Mouse (Mus musculus) left cerebral cortex, adult 8-10 months (tissue): ENCODE data around the gene Uox. TPM values are rescaled to one million over a fixed set of nuclear protein-coding genes. Genes with fewer than 3 reads are reported as not detected.

Experiments
- DNase-seq, 2 experiments: peaks; one replicate each; pipeline ENCODE4 v3.0.0; 2022; ENCODE audit warnings: low spot score in 2 of 2
- total RNA-seq, 4 experiments: library from RNA; stranded (reverse); gene quantifications; 2 replicates each; pipeline ENCODE4 v1.2.4; 2022

The Uox gene
- total RNA-seq, 4 experiments from 2014 or later: 0.30 to 0.72 (median 0.50) TPM

GRCm38 (mm10) chr3:146583478-146583877 lies 13.3 kb downstream of the Uox start:
- no peak for DNase-seq

GRCm38 (mm10) chr3:146583908-146584307 lies 13.7 kb downstream of the Uox start:
- no peak for DNase-seq

- DNase-seq: no peak
Measured at GRCm38 (mm10) chr3:146586616-146587015, 16.4 kb downstream of the Uox start.

- no peak for DNase-seq
Measured at GRCm38 (mm10) chr3:146589523-146589922, 19.3 kb downstream of the Uox start.

GRCm38 (mm10) chr3:146591159-146591558 lies 20.9 kb downstream of the Uox start:
- DNase-seq: no peak

- DNase-seq: no peak
Measured at GRCm38 (mm10) chr3:146591601-146592000, 21.4 kb downstream of the Uox start.

- DNase-seq: no peak
Measured at GRCm38 (mm10) chr3:146595440-146595839, 25.2 kb downstream of the Uox start.

GRCm38 (mm10) chr3:146596387-146596786 lies 26.2 kb downstream of the Uox start:
- DNase-seq: no peak

GRCm38 (mm10) chr3:146596864-146597263 lies 26.6 kb downstream of the Uox start:
- DNase-seq: no peak

- DNase-seq: peak in 1 of 2 experiments; percentile 61
Measured at GRCm38 (mm10) chr3:146598411-146598810, 28.2 kb downstream of the Uox start.

GRCm38 (mm10) chr3:146599198-146599900 lies 29.1 kb downstream of the Uox start:
- no peak for DNase-seq

GRCm38 (mm10) chr3:146601205-146601604 lies 31.0 kb downstream of the Uox start:
- no peak for DNase-seq

GRCm38 (mm10) chr3:146602531-146602930 lies 32.3 kb downstream of the Uox start:
- no peak for DNase-seq

GRCm38 (mm10) chr3:146604647-146605046 lies 34.4 kb downstream of the Uox start:
- DNase-seq: no peak

- DNase-seq: peak in 1 of 2 experiments; percentile 83
Measured at GRCm38 (mm10) chr3:146607368-146607767, 37.1 kb downstream of the Uox start.

- peak in 1 of 2 experiments; percentile 51 for DNase-seq
Measured at GRCm38 (mm10) chr3:146610322-146610721, 40.1 kb downstream of the Uox start.

GRCm38 (mm10) chr3:146611261-146611660 lies 41.0 kb downstream of the Uox start:
- no peak for DNase-seq

GRCm38 (mm10) chr3:146611821-146612220 lies 41.6 kb downstream of the Uox start:
- no peak for DNase-seq

GRCm38 (mm10) chr3:146615496-146615895 lies 45.3 kb downstream of the Uox start, which contains the start of gene Dnase2b:
Dnase2b (minus strand) TSS chr3:146615596.
- no peak for DNase-seq

- no peak for DNase-seq
Measured at GRCm38 (mm10) chr3:146616533-146617283, 46.5 kb downstream of the Uox start.

- DNase-seq: no peak
Measured at GRCm38 (mm10) chr3:146617946-146618345, 47.7 kb downstream of the Uox start.

- DNase-seq: no peak
Measured at GRCm38 (mm10) chr3:146618357-146618756, 48.1 kb downstream of the Uox start.

- DNase-seq: peak; percentile 45 to 81
Measured at GRCm38 (mm10) chr3:146620101-146620500, 49.9 kb downstream of the Uox start.
